Mouse (Mus musculus): ENCODE data around the gene Lhcgr.

GRCm38 (mm10) chr17:88700901-88701300, 90.9 kb downstream of the Lhcgr start:
- no peak for TF ChIP-seq CTCF (IDR thresholded peaks at IDR 0.05; ENCODE audit: low read depth, low read length)
- TF ChIP-seq POLR2A (IDR thresholded peaks at IDR 0.05; ENCODE audit: borderline replicate concordance, low read depth, low read length) = no peak
